Mouse (Mus musculus) limb, embryonic 14.5 days (tissue): ENCODE data around the gene 1700067K01Rik. TPM values are rescaled to one million over a fixed set of nuclear protein-coding genes. Genes with fewer than 3 reads are reported as not detected.
"Not testable (repeated sequence)": the region's sequence is repeated elsewhere in the genome, so short reads cannot be mapped to it uniquely, and the experiment has no call there.

ENCODE experiments used
- ATAC-seq: fragments of 200-750 bp; cut with Nextera tagmentation; 2 replicates; pipeline ENCODE4 v1.8.0; 2017; ENCODE audit warnings: low read depth, moderate number of reproducible peaks, moderate TSS enrichment; ENCODE audit not compliant: low FRiP score
- DNase-seq: peaks from one replicate; pipeline ENCODE4 v3.0.0-alpha.2; 2015; ENCODE audit warnings: low spot score
- H3K27ac ChIP-seq: fragments of 300-500 bp; sonication (generic); replicated peaks from 2 replicates; pipeline ENCODE4 v1.5.1; 2014; ENCODE audit warnings: low read depth, mild to moderate bottlenecking, low read length, moderate library complexity, mixed read lengths
- H3K27me3 ChIP-seq: fragments of 300-500 bp; sonication (generic); 2 replicates; pipeline ENCODE4 v1.6.1; 2014; ENCODE audit warnings: low read length, mixed read lengths; ENCODE audit not compliant: control insufficient read depth, insufficient read depth
- H3K36me3 ChIP-seq: fragments of 300-500 bp; sonication (generic); 2 replicates; pipeline ENCODE4 v1.6.1; 2014; ENCODE audit warnings: mild to moderate bottlenecking, low read length, moderate library complexity, mixed read lengths; ENCODE audit not compliant: control insufficient read depth, insufficient read depth
- H3K4me1 ChIP-seq: fragments of 300-500 bp; sonication (generic); 2 replicates; pipeline ENCODE4 v1.6.1; 2014; ENCODE audit warnings: antibody characterized with exemption, low read length, mixed read lengths; ENCODE audit not compliant: control insufficient read depth, insufficient read depth
- H3K4me2 ChIP-seq: fragments of 300-500 bp; sonication (generic); replicated peaks from 2 replicates; pipeline ENCODE4 v1.6.1; 2014; ENCODE audit warnings: low read depth, mild to moderate bottlenecking, low read length, moderate library complexity; ENCODE audit not compliant: severe bottlenecking
- H3K4me3 ChIP-seq: fragments of 300-500 bp; sonication (generic); replicated peaks from 2 replicates; pipeline ENCODE4 v1.5.1; 2014; ENCODE audit warnings: low read length
- H3K9ac ChIP-seq: fragments of 300-500 bp; sonication (generic); 2 replicates; pipeline ENCODE4 v1.6.1; 2014; ENCODE audit warnings: mild to moderate bottlenecking, low read depth, low read length, moderate library complexity; ENCODE audit not compliant: severe bottlenecking
- H3K9me3 ChIP-seq: fragments of 300-500 bp; sonication (generic); 2 replicates; pipeline ENCODE4 v1.6.1; 2016; ENCODE audit warnings: low read length; ENCODE audit not compliant: control insufficient read depth
- POLR2A ChIP-seq: fragments of 200-500 bp; IDR thresholded peaks from 2 replicates; pipeline ENCODE4 v1.8.0; 2012; ENCODE audit warnings: inconsistent platforms, mild to moderate bottlenecking, moderate library complexity, borderline replicate concordance; ENCODE audit not compliant: insufficient read depth, insufficient read length; ENCODE audit errors: extremely low read depth
- WGBS: fragments of 180-500 bp; shearing (Covaris S2); extraction: QIAGEN DNeasy Blood & Tissue Kit; methylation state at CpG from one replicate; pipeline ENCODE4 v1.1.7; 2014; 5-methylcytosine and 5-hydroxymethylcytosine counted together
- polyA plus RNA-seq, 2 experiments: library from polyadenylated mRNA; depleted of rRNA in 1 of 2; stranded (reverse) in 1 of 2; unstranded in 1 of 2; fragments of >200 nt; fragmentation: Nextera tagmentation in 1 of 2; extraction: Ambion mirVana in 1 of 2; gene quantifications; 2 replicates each; pipeline versions ENCODE4 v1.2.1 to v1.2.3; 2012 to 2014

Gene 1700067K01Rik
- polyA plus RNA-seq, 2 experiments: 0.72 to 2.3 TPM

- no peak for TF ChIP-seq POLR2A
- ATAC-seq (no peak), DNase-seq (no peak)
- 68% methylated on average over 9 of the region's 9 CpGs for WGBS
- peaks cover 18% of the 10 kb centered on the region for H3K4me1 ChIP-seq
- peaks cover 39% of the 10 kb centered on the region for H3K36me3 ChIP-seq
- H3K27me3 ChIP-seq: no peaks in the 10 kb centered on the region
- H3K4me3 ChIP-seq: no peak overlapping the region
- no peak overlapping the region for H3K4me2 ChIP-seq
- no peaks in the 10 kb centered on the region for H3K9me3 ChIP-seq
- no peak overlapping the region for H3K9ac ChIP-seq
- no peak overlapping the region for H3K27ac ChIP-seq
These were observed 23.1 kb upstream of the 1700067K01Rik start for GRCm38 (mm10) chr8:83978200-83978599.

- Histone ChIP-seq H3K27ac (no peak overlapping the region), H3K27me3 (no peaks in the 10 kb centered on the region), H3K9me3 (no peaks in the 10 kb centered on the region), H3K4me1 (peaks cover 9% of the 10 kb centered on the region; the same call in 1 of the 2 replicates), H3K4me2 (no peak overlapping the region), H3K4me3 (no peak overlapping the region), H3K9ac (no peak overlapping the region), H3K36me3 (peaks cover 57% of the 10 kb centered on the region)
- WGBS: 80% methylated on average over 1 of the region's 1 CpGs
- TF ChIP-seq POLR2A: no peak
- ATAC-seq (peak; percentile 64), DNase-seq (no peak)
These were observed 21.1 kb upstream of the 1700067K01Rik start for GRCm38 (mm10) chr8:83980250-83980649.

- ATAC-seq (no peak), DNase-seq (no peak)
- Histone ChIP-seq H3K27me3 (no peaks in the 10 kb centered on the region), H3K9me3 (no peaks in the 10 kb centered on the region), H3K27ac (no peak overlapping the region), H3K4me1 (peaks cover 9% of the 10 kb centered on the region; the same call in 1 of the 2 replicates), H3K4me2 (no peak overlapping the region), H3K4me3 (no peak overlapping the region), H3K36me3 (peaks cover 60% of the 10 kb centered on the region), H3K9ac (no peak overlapping the region)
- no peak for TF ChIP-seq POLR2A
- 80% methylated on average over 8 of the region's 8 CpGs for WGBS
These were observed 20.5 kb upstream of the 1700067K01Rik start for GRCm38 (mm10) chr8:83980845-83981244.

GRCm38 (mm10) chr8:83981533-83981932 lies 19.8 kb upstream of the 1700067K01Rik start:
- no peak overlapping the region for H3K4me2 ChIP-seq
- H3K27me3 ChIP-seq: no peaks in the 10 kb centered on the region
- TF ChIP-seq POLR2A: no peak
- peaks cover 62% of the 10 kb centered on the region for H3K36me3 ChIP-seq
- DNase-seq (no peak), ATAC-seq (no peak)
- H3K9me3 ChIP-seq: no peaks in the 10 kb centered on the region
- H3K9ac ChIP-seq: no peak overlapping the region
- H3K4me3 ChIP-seq: no peak overlapping the region
- no peak overlapping the region for H3K27ac ChIP-seq
- peaks cover 9% of the 10 kb centered on the region; the same call in 1 of the 2 replicates for H3K4me1 ChIP-seq
- WGBS: 95% methylated on average over 7 of the region's 7 CpGs

- H3K9me3 ChIP-seq: no peaks in the 10 kb centered on the region
- H3K27me3 ChIP-seq: no peaks in the 10 kb centered on the region
- no peak overlapping the region for H3K9ac ChIP-seq
- no peak for TF ChIP-seq POLR2A
- H3K4me3 ChIP-seq: no peak overlapping the region
- no peak overlapping the region for H3K4me2 ChIP-seq
- H3K27ac ChIP-seq: no peak overlapping the region
- ATAC-seq (no peak), DNase-seq (no peak)
- H3K36me3 ChIP-seq: peaks cover 71% of the 10 kb centered on the region
- peaks cover 3% of the 10 kb centered on the region; the same call in 1 of the 2 replicates for H3K4me1 ChIP-seq
- WGBS: 91% methylated on average over 4 of the region's 4 CpGs
These were observed 18.9 kb upstream of the 1700067K01Rik start for GRCm38 (mm10) chr8:83982449-83982848.

GRCm38 (mm10) chr8:83983222-83983621 lies 18.1 kb upstream of the 1700067K01Rik start:
- H3K4me1 ChIP-seq, H3K27me3 ChIP-seq, H3K9ac ChIP-seq, H3K4me2 ChIP-seq, H3K4me3 ChIP-seq, H3K27ac ChIP-seq, ATAC-seq, H3K9me3 ChIP-seq, DNase-seq: not testable (repeated sequence)
- H3K36me3 ChIP-seq: peaks cover 77% of the 10 kb centered on the region
- WGBS: 96% methylated on average over 2 of the region's 2 CpGs
